Mouse (Mus musculus) forebrain, embryonic 12.5 days (tissue): ENCODE data around the gene Heatr5a. TPM values are rescaled to one million over a fixed set of nuclear protein-coding genes. Genes with fewer than 3 reads are reported as not detected.

Source experiments
- ATAC-seq: fragments of 200-750 bp; cut with Nextera tagmentation; 2 replicates; pipeline ENCODE4 v1.8.0; 2017; ENCODE audit warnings: moderate TSS enrichment; ENCODE audit not compliant: low FRiP score
- H3K27ac ChIP-seq: fragments of 300-500 bp; sonication (generic); 2 replicates; pipeline ENCODE4 v1.5.1; 2016; ENCODE audit warnings: mild to moderate bottlenecking
- H3K27me3 ChIP-seq: fragments of 300-500 bp; sonication (generic); 2 replicates; pipeline ENCODE4 v1.6.1; 2016; ENCODE audit warnings: mild to moderate bottlenecking
- H3K36me3 ChIP-seq: fragments of 300-500 bp; sonication (generic); replicated peaks from 2 replicates; pipeline ENCODE4 v1.6.1; 2016; ENCODE audit warnings: mild to moderate bottlenecking
- H3K4me1 ChIP-seq: fragments of 300-500 bp; sonication (generic); 2 replicates; pipeline ENCODE4 v1.6.1; 2016
- H3K4me2 ChIP-seq: fragments of 300-500 bp; sonication (generic); 2 replicates; pipeline ENCODE4 v1.6.1; 2016; ENCODE audit warnings: mild to moderate bottlenecking, moderate library complexity
- H3K4me3 ChIP-seq: fragments of 300-500 bp; sonication (generic); replicated peaks from 2 replicates; pipeline ENCODE4 v1.5.1; 2016; ENCODE audit warnings: mild to moderate bottlenecking
- H3K9ac ChIP-seq: fragments of 300-500 bp; sonication (generic); 2 replicates; pipeline ENCODE4 v1.6.1; 2016; ENCODE audit warnings: mild to moderate bottlenecking
- H3K9me3 ChIP-seq: fragments of 300-500 bp; sonication (generic); 2 replicates; pipeline ENCODE4 v1.6.1; 2016
- WGBS: fragments of 180-500 bp; shearing (Covaris S2); methylation state at CpG from one replicate; pipeline ENCODE4 v1.1.7; 2016; 5-methylcytosine and 5-hydroxymethylcytosine counted together
- polyA plus RNA-seq: library from polyadenylated mRNA; unstranded; fragments of >200 nt; fragmentation: Nextera tagmentation; extraction: Ambion mirVana; gene quantifications from 2 replicates; pipeline ENCODE4 v1.2.1, GENCODE M21; 2016

The Heatr5a gene
- polyA plus RNA-seq: 12.6 and 13.6 TPM in 2 replicates

DNA sequence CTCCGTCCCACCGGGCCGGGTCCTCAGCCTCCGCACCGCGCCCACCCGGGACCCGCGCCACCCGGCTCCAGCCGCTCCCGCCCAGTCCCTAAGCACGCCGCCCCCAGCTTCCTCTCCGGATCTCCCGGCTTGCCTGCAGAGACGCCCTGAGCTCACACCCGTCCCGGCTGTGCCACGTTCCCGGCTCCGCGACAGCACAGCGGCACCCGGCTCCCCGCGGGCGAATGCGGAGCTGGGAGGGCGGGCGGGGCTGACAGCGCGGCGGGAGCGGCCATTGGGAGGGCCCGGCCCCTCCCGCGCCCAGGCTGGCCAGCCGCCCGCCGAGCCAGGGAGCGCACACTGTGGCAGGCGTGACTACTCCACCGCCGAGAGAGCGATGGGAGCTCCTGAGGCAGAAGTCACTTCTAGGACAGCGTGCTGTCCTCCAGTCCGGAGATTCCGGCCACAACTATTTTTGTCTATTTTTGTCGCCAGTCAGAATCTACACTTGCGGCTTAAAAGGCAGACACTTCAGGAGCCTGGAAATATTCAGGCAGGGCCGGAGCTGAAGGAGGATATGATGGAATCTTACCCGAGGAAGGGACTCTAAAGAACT is at the start of gene Heatr5a:
Heatr5a (minus strand) TSS at position 252 of the 595 bp plus-strand sequence.
- ATAC-seq: peak; percentile 98
- under 1% methylated on average over 45 of the region's 53 CpGs for WGBS
- peaks cover 9% of the 10 kb centered on the region; the same call in 1 of the 2 replicates for H3K4me1 ChIP-seq

DNA sequence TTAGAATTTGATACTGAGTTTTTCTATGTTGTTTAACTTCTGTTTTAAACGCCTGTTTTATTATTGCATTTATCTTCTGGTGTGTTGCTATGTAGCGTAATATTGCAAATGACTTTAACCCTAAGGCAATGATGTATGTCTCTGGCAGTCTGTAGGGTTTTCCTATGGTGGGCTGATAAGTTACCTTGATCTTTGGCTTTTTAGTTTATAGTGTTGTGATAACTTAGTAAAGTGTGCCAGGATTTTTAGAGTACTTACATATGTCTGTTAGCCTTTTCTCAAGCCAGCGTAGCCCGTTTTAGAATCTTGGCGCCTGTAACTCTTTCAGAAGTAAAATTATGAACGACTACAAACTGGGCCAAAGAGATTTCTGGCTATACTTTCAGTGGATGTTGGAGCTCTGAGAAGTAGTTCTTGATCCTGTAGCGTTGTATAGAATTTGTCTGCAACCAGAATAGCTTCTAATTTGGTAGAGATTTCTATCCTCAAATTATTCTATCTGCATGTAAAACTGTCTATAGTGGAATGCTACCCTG is 43.4 kb upstream of the Heatr5a start:
- Histone ChIP-seq H3K4me2 (no peak overlapping the region), H3K36me3 (no peaks in the 10 kb centered on the region), H3K9me3 (no peaks in the 10 kb centered on the region), H3K9ac (no peak overlapping the region), H3K27ac (no peak overlapping the region), H3K4me3 (no peak overlapping the region), H3K27me3 (no peaks in the 10 kb centered on the region), H3K4me1 (0 out of 2 replicates have a peak, but pooled peaks cover 2% of the 10 kb centered on the region)
- whole genome bisulfite sequencing: 92% methylated on average over 7 of the region's 7 CpGs
- ATAC-seq: no peak

More for the DNA sequence above, at the start of gene Heatr5a:
- Histone ChIP-seq H3K9me3 (peaks cover 7% of the 10 kb centered on the region; the same call in 1 of the 2 replicates), H3K36me3 (no peaks in the 10 kb centered on the region), H3K9ac (peak within 1 kb of the TSS; percentile 83), H3K27ac (peak within 1 kb of the TSS; percentile 85), H3K4me3 (peak within 1 kb of the TSS; percentile 91), H3K27me3 (no peaks in the 10 kb centered on the region), H3K4me2 (peak within 1 kb of the TSS; percentile 74)

DNA sequence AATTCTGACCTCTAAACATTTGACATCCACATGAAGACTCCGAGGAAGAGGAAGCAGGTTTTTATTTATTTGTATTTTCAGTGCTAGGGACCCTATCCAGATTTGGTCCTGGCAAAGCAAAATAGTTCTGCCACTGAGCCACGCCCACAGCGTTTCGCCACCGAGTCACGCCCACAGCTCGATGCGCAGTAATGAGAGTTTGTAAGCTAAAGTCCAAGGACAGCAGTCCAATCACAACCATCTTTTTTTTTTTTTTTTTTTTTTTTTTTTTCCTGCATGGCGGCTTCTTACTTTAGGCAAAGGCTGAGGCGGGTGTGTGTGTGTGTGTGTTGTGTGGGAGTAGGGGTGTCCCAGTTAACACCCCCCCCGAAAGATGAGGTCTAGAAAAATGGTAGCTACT is 42.9 kb upstream of the Heatr5a start:
- Histone ChIP-seq H3K4me2 (no peak overlapping the region), H3K9me3 (no peaks in the 10 kb centered on the region), H3K4me3 (no peak overlapping the region), H3K4me1 (0 out of 2 replicates have a peak, but pooled peaks cover 6% of the 10 kb centered on the region), H3K9ac (no peak overlapping the region), H3K27me3 (no peaks in the 10 kb centered on the region), H3K27ac (no peak overlapping the region), H3K36me3 (no peaks in the 10 kb centered on the region)
- 92% methylated on average over 11 of the region's 11 CpGs for WGBS
- ATAC-seq: no peak

DNA sequence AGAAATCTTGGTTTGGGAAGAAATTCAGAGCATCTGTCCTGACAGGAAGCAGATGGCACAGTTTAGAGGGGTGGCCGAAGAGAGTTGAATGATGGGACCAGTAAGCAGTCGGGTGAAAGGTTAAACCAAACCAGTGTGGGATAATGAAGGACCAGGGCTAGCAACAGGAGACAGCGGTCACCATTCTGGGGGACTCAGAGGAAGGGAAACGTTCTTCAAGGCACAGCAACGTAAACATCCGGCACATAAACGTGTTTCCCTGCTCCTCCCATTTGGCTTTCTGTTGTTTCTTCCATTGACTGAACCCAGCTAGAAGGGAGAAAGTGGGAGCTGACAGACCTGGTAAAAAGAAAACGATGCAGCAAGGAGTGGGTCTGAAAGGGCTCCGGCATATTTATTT is 42.2 kb upstream of the Heatr5a start:
- 69% methylated on average over 9 of the region's 9 CpGs for WGBS
- H3K27ac ChIP-seq: no peak overlapping the region

GRCm38 (mm10) chr12:52012159-52012558 is 41.0 kb upstream of the Heatr5a start:
- Histone ChIP-seq H3K36me3 (no peaks in the 10 kb centered on the region), H3K9ac (no peak overlapping the region), H3K27me3 (no peaks in the 10 kb centered on the region), H3K4me2 (no peak overlapping the region), H3K27ac (0 out of 2 replicates have a peak overlapping the region, but pooled peaks have one; percentile 36), H3K4me1 (peaks cover 11% of the 10 kb centered on the region; the same call in 1 of the 2 replicates), H3K4me3 (no peak overlapping the region), H3K9me3 (no peaks in the 10 kb centered on the region)
- 88% methylated on average over 8 of the region's 8 CpGs for WGBS
- ATAC-seq: no peak

More for the DNA sequence above, 42.2 kb upstream of the Heatr5a start:
- H3K36me3 ChIP-seq: no peaks in the 10 kb centered on the region
- no peak overlapping the region for H3K4me2 ChIP-seq
- H3K27me3 ChIP-seq: no peaks in the 10 kb centered on the region
- H3K9me3 ChIP-seq: no peaks in the 10 kb centered on the region
- H3K4me1 ChIP-seq: peaks cover 11% of the 10 kb centered on the region; the same call in 1 of the 2 replicates
- ATAC-seq: no peak
- H3K4me3 ChIP-seq: no peak overlapping the region
- H3K9ac ChIP-seq: no peak overlapping the region

DNA sequence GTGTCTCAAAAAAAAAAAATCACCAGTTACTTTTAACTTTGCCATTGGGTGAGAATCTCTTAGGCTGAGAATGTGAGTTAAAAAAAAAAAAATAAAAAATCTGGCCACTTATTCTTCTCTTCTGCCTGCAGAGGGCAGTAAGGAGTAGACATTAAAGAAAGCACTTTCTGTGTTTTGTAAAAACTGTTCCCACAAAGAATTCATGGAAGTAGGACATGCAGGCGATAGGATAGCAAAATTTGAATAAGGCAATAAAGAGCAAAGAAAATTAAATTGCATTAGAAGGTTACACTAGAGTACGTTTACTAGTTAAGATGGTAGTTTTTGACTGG is 39.5 kb upstream of the Heatr5a start:
- peaks cover 14% of the 10 kb centered on the region; the same call in 1 of the 2 replicates for H3K4me1 ChIP-seq

DNA sequence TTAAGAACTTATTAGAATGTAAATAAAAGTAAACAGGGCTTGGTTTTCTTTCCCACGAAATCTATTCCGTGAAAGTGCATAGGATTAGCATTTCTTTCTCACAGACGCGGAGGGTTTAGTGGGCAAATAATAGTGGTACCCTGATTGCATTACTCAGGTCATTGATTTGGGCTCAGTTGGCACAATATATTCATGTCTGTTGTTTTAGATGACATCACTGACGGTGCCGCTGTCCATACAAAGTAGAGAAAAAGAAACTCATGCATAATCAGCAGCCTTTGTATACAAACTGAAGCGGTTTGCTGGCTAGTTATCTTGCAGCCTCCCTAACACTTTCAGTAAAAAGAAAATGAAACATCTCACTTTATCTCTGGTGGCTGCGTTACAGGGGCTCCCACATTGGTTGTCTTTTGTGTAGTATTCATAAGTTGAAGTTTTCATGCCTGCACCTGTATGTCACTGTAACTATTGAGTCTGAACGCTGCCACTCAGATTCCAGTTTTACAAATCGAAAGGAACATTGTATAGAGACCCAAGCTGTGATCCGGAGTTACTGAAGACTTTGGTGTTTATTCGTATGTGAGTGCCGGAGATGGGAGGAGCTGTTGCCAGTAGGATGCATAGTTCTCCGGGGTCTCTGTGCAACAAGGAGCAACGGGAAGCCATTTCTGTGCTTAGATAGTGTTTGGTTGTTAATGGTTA is 39.0 kb upstream of the Heatr5a start:
- Histone ChIP-seq H3K9me3 (no peaks in the 10 kb centered on the region), H3K4me1 (peaks cover 15% of the 10 kb centered on the region; the same call in 1 of the 2 replicates), H3K36me3 (no peaks in the 10 kb centered on the region), H3K9ac (no peak overlapping the region), H3K4me3 (peak overlapping the region; percentile 19), H3K4me2 (peak overlapping the region; percentile 47), H3K27ac (peak overlapping the region; percentile 81), H3K27me3 (no peaks in the 10 kb centered on the region)
- ATAC-seq: peak; percentile 74
- WGBS: 23% methylated on average over 15 of the region's 15 CpGs

More for the DNA sequence above, 39.5 kb upstream of the Heatr5a start:
- WGBS: 53% methylated on average over 2 of the region's 2 CpGs
- Histone ChIP-seq H3K36me3 (no peaks in the 10 kb centered on the region), H3K9me3 (no peaks in the 10 kb centered on the region), H3K9ac (no peak overlapping the region), H3K27me3 (no peaks in the 10 kb centered on the region), H3K27ac (peak overlapping the region; percentile 81), H3K4me2 (peak overlapping the region; percentile 47), H3K4me3 (peak overlapping the region; percentile 19; the same call in 1 of the 2 replicates)
- no peak for ATAC-seq

DNA sequence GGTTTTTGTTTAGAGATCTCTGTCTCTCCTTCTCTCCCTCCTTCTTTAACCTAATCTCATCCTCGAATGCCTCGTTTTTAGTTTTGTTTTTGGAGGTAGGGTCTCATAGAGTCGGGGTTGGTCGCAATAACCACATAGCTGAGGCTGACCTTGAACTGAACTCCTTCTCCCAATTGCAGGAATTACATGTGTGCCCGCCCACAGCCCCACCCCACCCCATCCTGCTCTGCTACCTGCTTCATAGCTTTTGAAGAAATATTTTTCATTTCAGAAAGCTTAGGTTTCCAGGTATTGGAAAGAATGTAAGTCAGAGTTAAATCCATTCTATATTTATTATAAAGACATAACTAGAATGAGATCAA is 35.5 kb upstream of the Heatr5a start:
- Histone ChIP-seq H3K27ac (peak overlapping the region; percentile 69; the same call in 1 of the 2 replicates), H3K9ac (no peak overlapping the region)
- WGBS: 51% methylated on average over 5 of the region's 5 CpGs

DNA sequence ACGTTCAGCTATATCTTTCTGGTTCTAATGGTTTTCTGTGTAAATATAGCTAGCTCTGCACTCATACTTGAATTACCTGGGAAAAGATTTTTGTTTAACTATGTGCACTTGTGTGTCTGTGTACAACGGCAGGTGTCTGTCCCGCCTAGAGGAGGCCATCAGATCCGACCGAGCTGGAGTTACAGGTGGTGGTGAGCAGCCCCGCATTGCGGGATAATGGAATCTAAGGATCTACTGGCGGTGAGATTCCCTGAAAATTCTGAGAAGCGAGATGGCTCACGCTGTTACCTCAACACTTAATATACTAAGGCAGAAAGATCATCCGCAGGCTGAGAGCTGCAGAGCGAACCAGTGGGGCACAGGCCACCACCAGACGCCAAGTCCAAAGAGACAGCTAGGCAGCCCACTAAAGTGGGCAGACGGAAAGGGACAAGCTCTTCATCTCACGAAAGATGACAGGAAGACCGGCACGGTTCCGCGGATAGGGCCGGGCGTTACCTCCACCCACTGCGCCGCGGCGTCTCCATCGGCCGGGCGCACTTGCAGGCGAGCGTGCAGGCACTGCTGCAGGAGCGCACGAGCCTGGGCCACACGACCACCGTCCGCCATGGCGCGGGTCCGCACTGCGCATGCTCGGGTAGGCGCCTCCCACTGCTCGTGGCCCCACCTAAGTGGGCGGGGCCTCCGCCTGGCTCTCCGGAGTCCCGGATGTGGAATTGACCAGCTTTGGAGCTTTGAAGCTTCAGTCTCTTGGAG is 34.9 kb upstream of the Heatr5a start, which contains the start of gene Dtd2:
Dtd2 (minus strand) TSS at position 625 of the 756 bp plus-strand sequence.
- ATAC-seq: peak; percentile 91
- peak within 1 kb of the TSS; percentile 56 for H3K4me2 ChIP-seq
- no peaks in the 10 kb centered on the region for H3K9me3 ChIP-seq
- WGBS: 2% methylated on average over 46 of the region's 46 CpGs
- H3K27me3 ChIP-seq: no peaks in the 10 kb centered on the region
- peak within 1 kb of the TSS; percentile 71 for H3K4me3 ChIP-seq
- H3K27ac ChIP-seq: peak within 1 kb of the TSS; percentile 69
- H3K36me3 ChIP-seq: no peaks in the 10 kb centered on the region; the same call in 1 of the 2 replicates
- peaks cover 15% of the 10 kb centered on the region; the same call in 1 of the 2 replicates for H3K4me1 ChIP-seq
- H3K9ac ChIP-seq: peak within 1 kb of the TSS; percentile 73

More for the DNA sequence above, 35.5 kb upstream of the Heatr5a start:
- H3K9me3 ChIP-seq: no peaks in the 10 kb centered on the region
- peaks cover 15% of the 10 kb centered on the region; the same call in 1 of the 2 replicates for H3K4me1 ChIP-seq
- peak overlapping the region; percentile 71 for H3K4me3 ChIP-seq
- H3K4me2 ChIP-seq: peak overlapping the region; percentile 56
- H3K27me3 ChIP-seq: no peaks in the 10 kb centered on the region
- H3K36me3 ChIP-seq: no peaks in the 10 kb centered on the region; the same call in 1 of the 2 replicates
- ATAC-seq: peak; percentile 37; the same call in 1 of the 2 replicates

- Histone ChIP-seq H3K27me3 (no peaks in the 10 kb centered on the region), H3K9ac (no peak overlapping the region), H3K36me3 (peaks cover 18% of the 10 kb centered on the region), H3K4me2 (no peak overlapping the region), H3K4me3 (no peak overlapping the region), H3K27ac (no peak overlapping the region), H3K9me3 (no peaks in the 10 kb centered on the region), H3K4me1 (peaks cover 5% of the 10 kb centered on the region; the same call in 1 of the 2 replicates)
- 95% methylated on average over 3 of the region's 3 CpGs for WGBS
- ATAC-seq: no peak
These were observed 31.6 kb upstream of the Heatr5a start for GRCm38 (mm10) chr12:52002746-52003145.

GRCm38 (mm10) chr12:52001544-52001943 is 30.4 kb upstream of the Heatr5a start:
- no peak overlapping the region for H3K4me3 ChIP-seq
- no peaks in the 10 kb centered on the region for H3K27me3 ChIP-seq
- WGBS: 42% methylated on average over 4 of the region's 4 CpGs
- ATAC-seq: peak; percentile 62; the same call in 1 of the 2 replicates
- peaks cover 26% of the 10 kb centered on the region for H3K36me3 ChIP-seq
- no peak overlapping the region for H3K9ac ChIP-seq
- H3K27ac ChIP-seq: no peak overlapping the region
- H3K9me3 ChIP-seq: no peaks in the 10 kb centered on the region
- no peak overlapping the region for H3K4me2 ChIP-seq
- H3K4me1 ChIP-seq: peaks cover 5% of the 10 kb centered on the region; the same call in 1 of the 2 replicates
